Mouse (Mus musculus) mature B cell (primary cell): ENCODE measurements around the gene Rpl27.
"Not testable (repeated sequence)": the region's sequence is repeated elsewhere in the genome, so short reads cannot be mapped to it uniquely, and the experiment has no call there.

Experiments used
- in situ Hi-C: fragments of 300-500 bp; cut with MboI; formaldehyde crosslinking; loops from 2 replicates; pipeline ENCODE4 v1.14.3; 2019

Rpl27 gene

GRCm38 (mm10) chr11:101446860-101447259 lies 4.8 kb downstream of the Rpl27 start:
- in situ Hi-C loops: loop anchor here (25.0 kb wide), 1 partner anchor 840 kb away; the partner anchor contains the start of genes Atxn7l3 and Tmub2

GRCm38 (mm10) chr11:101447786-101448185 lies 5.7 kb downstream of the Rpl27 start:
- in situ Hi-C loops: loop anchor here (25.0 kb wide), 1 partner anchor 840 kb away; the partner anchor contains the start of genes Atxn7l3 and Tmub2

DNA sequence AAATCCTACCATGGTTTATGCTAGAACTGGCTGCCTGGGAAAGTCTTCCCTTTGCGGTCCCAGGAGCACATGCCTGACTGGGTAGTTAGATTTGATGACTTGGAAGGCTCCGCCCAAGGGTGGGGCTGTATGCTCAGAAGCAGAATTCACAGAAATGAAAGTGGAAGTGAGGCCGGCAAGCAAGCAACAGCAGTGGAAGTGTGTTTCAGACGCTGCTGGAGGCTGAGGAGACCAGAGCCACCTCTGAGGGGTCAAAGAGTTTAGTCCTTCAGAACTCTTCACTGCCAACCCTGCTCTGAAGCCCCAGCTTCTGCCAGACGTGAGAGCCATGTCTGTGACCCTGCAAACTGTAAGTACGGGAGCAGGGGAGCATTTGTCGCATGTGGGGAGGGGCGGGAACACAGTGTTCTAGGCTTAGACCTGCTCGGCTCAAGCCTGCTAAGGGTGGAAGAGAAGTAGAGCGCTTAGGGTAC lies 6.2 kb downstream of the Rpl27 start, which contains the start of gene Ifi35:
Ifi35 (plus strand) TSS at position 134 of the 473 bp plus-strand sequence.
- in situ Hi-C loops: loop anchor here (25.0 kb wide), 1 partner anchor 839 kb away; the partner anchor contains the start of genes Atxn7l3 and Tmub2

GRCm38 (mm10) chr11:101448899-101449298 lies 6.8 kb downstream of the Rpl27 start:
- in situ Hi-C loops: loop anchor here (25.0 kb wide), 1 partner anchor 838 kb away; the partner anchor contains the start of genes Atxn7l3 and Tmub2

GRCm38 (mm10) chr11:101449596-101449995 lies 7.5 kb downstream of the Rpl27 start:
- in situ Hi-C loops: loop anchor here (25.0 kb wide), 1 partner anchor 838 kb away; the partner anchor contains the start of genes Atxn7l3 and Tmub2

- in situ Hi-C loops: no loop called here
Observed at GRCm38 (mm10) chr11:101450394-101450793, 8.3 kb downstream of the Rpl27 start.

- in situ Hi-C loops: no loop called here
Observed at GRCm38 (mm10) chr11:101451536-101451935, 9.4 kb downstream of the Rpl27 start.

DNA sequence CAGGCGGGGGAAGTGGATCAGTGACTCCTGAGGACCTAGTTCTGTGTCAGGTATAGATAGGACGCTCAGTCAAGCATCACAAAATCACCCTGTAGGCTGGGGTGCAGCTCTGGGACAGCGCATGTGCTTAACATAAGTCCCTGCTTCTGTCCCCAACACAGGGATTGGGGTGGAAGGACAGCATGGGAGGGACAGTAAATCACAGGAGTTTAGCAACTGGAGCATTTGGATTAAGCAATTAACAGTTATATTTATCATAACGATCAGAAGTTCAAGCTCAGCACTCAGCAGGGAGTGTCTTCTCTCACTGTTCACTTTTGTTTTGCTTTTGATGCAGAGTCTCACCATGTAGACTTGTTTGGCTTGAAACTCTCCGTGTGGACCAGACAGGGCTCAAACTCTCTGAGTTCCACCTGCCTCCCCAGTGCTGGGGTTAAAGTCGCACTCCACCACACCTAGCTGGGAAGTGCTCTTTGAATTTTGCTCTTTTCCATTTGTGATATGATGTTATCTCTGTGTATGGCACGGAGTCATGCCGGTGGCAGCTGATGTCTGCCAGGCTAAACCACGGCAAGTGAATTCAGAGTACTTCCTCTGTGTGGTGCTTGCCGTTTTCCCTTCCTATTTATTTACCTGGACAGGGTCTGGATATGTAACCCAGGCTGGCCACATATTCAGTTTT lies 10.1 kb downstream of the Rpl27 start:
- in situ Hi-C loops: no loop called here

DNA sequence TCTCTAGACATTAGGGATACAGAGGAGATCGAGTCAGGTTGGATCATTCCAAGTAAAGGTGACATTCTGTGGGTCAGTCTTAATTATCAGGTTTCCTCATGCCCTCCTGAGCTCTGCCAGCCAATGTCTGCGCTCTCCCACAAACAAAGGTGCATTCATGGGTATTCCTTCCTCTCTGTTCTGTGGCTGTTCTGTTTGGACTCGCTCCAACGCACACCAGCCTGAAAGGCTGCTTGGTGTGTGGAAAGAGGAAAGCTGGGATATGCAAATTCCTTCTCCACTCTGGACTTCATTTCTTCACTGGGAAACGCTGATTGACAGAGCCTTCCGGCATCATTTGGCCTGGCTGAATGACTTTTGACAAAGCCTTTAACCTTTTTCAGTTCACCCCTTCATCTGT lies 12.6 kb downstream of the Rpl27 start:
- in situ Hi-C loops: no loop called here

DNA sequence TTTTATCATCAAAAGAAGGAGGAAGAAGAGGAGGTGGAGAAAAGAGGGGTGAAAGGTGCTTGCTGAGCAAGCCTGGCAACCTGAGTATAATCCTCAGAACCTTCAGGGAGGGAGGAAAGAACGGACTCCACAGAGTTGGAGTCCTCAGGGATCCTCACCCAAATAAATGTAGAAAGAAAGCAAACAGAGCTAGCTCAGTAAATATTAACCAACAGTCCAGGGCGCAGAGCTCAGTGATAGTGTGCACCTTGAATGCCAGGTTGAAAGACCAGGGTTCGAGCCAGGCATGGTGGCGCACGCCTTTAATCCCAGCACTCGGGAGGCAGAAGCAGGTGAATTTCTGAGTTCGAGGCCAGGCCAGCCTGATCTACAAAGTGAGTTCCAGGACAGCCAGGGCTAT lies 13.5 kb downstream of the Rpl27 start:
- in situ Hi-C loops: no loop called here

- in situ Hi-C loops: no loop called here
Observed at GRCm38 (mm10) chr11:101457631-101458030, 15.5 kb downstream of the Rpl27 start.

DNA sequence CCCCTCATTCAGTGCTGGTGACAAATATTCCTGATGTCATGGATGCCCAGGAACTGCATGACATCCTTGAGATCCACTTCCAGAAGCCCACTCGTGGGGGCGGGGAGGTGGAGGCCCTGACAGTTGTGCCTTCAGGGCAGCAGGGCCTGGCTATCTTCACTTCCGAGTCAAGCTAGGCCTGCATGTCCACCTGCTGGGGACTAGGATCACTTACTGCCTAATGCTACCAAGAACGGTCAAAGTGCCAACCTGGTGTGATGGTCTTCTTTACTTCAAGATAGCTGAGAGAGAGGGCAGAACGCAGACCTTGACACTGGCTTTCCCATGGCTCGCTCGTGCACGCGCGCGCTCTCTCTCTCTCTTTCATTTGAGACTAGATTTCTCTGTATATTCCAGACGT lies 16.1 kb downstream of the Rpl27 start:
- in situ Hi-C loops: no loop called here

- in situ Hi-C loops: no loop called here
Observed at GRCm38 (mm10) chr11:101459716-101460115, 17.6 kb downstream of the Rpl27 start.

GRCm38 (mm10) chr11:101460321-101460720 lies 18.2 kb downstream of the Rpl27 start:
- in situ Hi-C loops: no loop called here

DNA sequence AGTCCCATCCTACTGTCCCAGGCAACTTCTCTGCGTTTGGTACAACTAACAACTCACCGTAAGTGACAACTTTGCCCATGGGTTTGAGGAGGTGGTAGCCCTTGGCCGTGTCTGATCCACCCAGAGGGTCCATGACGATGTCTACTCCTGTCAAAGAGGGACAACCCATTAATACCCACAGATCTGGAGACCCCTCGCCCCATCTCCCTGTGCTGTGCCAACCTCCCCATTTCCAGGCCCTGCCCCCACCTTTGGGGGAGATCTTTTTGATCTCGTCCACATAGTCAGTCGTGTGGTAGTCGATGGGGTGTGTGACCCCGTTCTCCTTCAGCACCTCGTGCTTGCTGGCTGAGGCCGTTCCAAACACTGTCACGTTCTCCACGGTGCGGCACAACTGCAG lies 20.0 kb downstream of the Rpl27 start:
- in situ Hi-C loops: no loop called here

DNA sequence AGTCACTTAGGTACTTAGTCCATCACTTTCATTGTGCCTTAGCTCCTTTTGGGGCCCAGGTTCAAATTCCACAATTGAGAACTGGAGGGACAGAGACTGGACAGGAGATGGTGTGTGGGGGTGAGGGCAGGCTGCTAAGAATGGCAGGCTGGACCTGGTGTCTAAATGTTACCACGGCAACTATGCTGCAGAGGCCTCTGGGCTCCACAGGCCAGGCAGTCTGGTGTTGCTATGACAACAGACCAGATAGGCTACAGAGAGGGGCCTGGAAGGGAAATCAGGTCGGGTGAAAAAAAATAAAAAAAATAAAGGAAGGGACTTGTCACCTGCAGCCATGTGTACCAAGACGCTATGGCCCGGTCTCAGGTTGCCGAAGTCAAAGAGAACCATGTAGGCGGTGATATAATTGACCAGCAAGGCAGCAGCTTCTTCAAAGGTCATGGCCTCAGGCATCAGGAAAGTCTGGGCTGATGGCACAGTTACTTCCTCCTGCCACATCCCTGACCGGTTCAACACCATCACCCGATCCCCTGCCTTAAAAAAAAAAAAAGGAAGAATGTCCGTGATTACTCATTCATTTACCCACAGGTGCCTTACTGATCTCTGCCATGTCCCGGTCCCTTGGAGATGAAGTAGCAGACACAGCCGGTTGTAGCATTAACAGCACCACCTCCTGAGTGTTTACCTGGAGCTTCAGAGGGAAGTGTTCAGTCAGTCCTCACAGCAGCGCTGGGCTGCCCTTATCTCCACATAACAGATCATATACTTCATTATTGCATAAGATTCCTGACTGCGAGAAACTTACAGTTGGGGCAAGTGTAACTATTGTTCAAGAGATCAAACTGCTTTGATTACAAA lies 20.7 kb downstream of the Rpl27 start:
- in situ Hi-C loops: no loop called here

DNA sequence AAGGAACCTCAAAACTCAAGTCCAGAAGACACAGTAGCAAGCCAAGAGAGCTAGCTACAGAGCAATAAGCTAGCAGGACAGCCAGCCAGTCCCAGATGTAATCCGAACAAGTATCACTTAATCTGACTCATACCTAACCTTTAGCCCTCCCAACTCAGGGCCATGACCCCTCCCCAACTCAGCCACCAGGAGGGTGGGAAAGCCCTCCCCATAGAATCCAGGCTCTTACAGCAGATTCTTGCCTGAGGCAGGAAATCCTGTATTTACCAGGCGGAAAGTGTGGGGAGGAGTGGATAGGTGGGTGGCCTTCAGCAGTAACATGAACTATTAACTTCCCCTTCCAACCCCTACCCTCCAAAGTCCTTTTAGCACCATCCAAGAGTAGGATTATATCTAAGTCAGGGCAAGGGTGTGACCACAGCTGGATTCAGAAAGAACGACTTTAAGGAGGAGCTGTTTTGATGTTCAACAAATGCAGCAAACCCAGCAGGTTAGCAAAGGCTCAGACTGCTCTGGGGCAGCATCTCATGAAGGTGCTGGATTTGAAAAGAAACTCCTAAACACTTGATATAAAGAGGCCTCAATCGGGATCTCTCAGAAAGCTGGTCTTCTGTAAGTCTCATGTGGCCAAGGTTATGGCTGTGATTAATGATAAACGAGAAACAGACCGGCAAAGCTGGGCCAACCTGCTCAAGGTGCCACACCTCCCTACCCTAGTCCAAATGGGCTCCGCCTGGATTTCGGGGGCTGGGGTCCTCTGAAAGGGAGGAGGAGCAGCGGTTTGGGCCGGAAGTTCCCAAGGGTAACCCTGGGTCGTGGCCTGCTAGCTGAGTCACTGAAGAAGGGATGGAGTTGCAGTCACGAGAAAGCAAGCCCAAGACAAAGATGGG lies 22.4 kb downstream of the Rpl27 start, which contains the start of gene Rnd2:
Rnd2 (plus strand) TSS at position 789 of the 890 bp plus-strand sequence.
- in situ Hi-C loops: no loop called here

DNA sequence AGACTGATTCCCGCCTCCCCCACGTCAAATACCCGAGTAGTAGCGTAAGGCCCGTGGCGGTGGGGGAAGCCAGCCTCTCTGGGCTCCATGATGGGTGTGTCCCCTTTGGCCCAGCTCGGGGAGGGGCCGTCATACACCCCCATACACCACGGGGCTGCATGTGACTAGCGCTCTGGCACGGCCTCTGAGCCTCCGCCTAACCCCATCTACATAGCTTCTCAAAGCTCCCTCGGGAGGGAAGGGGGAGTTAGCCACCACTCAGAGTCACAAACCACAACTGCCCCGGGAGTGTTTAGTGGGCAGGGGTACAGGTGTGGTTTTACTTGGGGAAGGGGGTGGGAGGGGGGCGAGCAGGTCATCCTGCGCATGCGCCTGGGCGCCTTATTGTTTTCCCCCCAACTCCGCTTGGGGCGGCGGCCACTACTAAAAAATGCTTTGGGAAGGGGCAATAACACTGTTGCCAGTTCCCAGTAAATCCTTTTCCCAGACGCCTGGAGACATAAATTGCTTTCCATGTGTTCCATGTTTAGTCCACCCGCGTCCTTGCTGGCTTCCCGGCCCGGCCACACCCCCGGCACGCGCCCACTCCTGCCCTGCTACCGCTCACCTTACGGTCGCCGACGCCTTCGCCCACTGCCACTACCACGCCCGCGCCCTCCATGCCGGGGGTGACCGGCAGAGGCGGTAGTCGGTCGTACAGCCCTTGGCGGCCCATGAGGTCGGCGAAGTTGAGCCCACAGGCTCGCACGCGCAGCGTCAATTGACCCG lies 23.2 kb downstream of the Rpl27 start:
- in situ Hi-C loops: no loop called here

DNA sequence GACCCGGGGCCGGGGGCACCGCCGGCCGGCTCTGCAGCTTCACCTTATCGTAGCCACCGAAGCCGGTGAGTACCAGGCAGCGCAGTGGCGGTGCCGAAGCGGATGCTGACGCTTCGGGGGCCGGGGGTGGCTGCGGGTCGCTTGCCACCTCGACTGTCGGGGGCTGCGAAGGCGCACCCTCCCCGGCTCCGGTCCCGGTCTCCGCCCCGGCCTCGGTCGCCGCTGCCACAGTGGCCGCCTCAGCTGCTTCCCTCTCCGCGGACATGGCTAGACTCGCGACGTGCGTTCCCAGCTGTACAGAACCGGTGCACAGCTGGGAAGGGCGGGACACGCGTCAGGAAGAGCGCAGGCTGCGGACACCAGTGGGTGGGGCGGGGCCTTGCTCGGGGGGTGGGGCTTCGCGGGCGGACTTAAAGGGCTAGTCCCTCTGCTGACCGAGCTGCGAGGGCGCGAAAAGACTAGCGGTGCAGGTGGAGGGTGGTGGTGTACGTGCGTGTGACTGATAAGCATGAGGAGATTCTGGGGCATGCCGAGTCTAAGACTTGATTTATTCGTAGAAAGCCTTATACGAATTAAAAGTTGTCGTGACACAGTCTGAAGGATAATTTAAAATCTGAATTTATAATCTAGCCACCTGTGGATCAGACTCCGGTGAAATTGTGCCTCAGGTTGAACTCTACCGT lies 23.9 kb downstream of the Rpl27 start, which contains the start of gene Vat1:
Vat1 (minus strand) TSS at position 362 of the 683 bp plus-strand sequence.
- in situ Hi-C loops: no loop called here

- in situ Hi-C loops: not testable (repeated sequence)
Observed at GRCm38 (mm10) chr11:101466552-101466950, 24.5 kb downstream of the Rpl27 start.
